Mouse (Mus musculus) hindbrain, embryonic 14.5 days (tissue): ENCODE measurements at regions not wholly inside any gene's neighbourhood (a gene's known extent, or its start where the extent isn't known, plus 50 kb on each side); places are given as distances from the start of the nearest gene placed in this dataset.

Experiments used
- ATAC-seq: fragments of 200-750 bp; cut with Nextera tagmentation; 2 replicates; pipeline ENCODE4 v1.8.0; 2017; ENCODE audit warnings: moderate number of reproducible peaks, mild to moderate bottlenecking, moderate TSS enrichment, moderate library complexity; ENCODE audit not compliant: low FRiP score
- DNase-seq: peaks from one replicate; pipeline ENCODE4 v3.0.0-alpha.2; 2015; ENCODE audit warnings: low spot score
- H3K27ac ChIP-seq: fragments of 300-500 bp; sonication (generic); 2 replicates; pipeline ENCODE4 v1.5.1; 2014; ENCODE audit warnings: mild to moderate bottlenecking, moderate library complexity
- H3K27me3 ChIP-seq: fragments of 300-500 bp; sonication (generic); 2 replicates; pipeline ENCODE4 v1.6.1; 2014; ENCODE audit warnings: mild to moderate bottlenecking, low read length, mixed read lengths; ENCODE audit not compliant: control insufficient read depth, insufficient read depth
- H3K36me3 ChIP-seq: fragments of 300-500 bp; sonication (generic); replicated peaks from 2 replicates; pipeline ENCODE4 v1.6.1; 2014; ENCODE audit not compliant: control insufficient read depth, insufficient read depth
- H3K4me1 ChIP-seq: fragments of 300-500 bp; sonication (generic); replicated peaks from 2 replicates; pipeline ENCODE4 v1.6.1; 2014; ENCODE audit warnings: antibody characterized with exemption, low read length, mixed read lengths; ENCODE audit not compliant: control insufficient read depth, insufficient read depth
- H3K4me2 ChIP-seq: fragments of 300-500 bp; sonication (generic); replicated peaks from 2 replicates; pipeline ENCODE4 v1.6.1; 2014; ENCODE audit warnings: mild to moderate bottlenecking, moderate library complexity
- H3K4me3 ChIP-seq: fragments of 300-500 bp; sonication (generic); replicated peaks from 2 replicates; pipeline ENCODE4 v1.5.1; 2014; ENCODE audit warnings: mild to moderate bottlenecking, low read length
- H3K9ac ChIP-seq: fragments of 300-500 bp; sonication (generic); 2 replicates; pipeline ENCODE4 v1.6.1; 2014
- H3K9me3 ChIP-seq: fragments of 300-500 bp; sonication (generic); 2 replicates; pipeline ENCODE4 v1.6.1; 2016; ENCODE audit warnings: low read length; ENCODE audit not compliant: control insufficient read depth
- WGBS: fragments of 180-500 bp; shearing (Covaris S2); extraction: QIAGEN DNeasy Blood & Tissue Kit; methylation state at CpG from one replicate; pipeline ENCODE4 v1.1.7; 2014; 5-methylcytosine and 5-hydroxymethylcytosine counted together

- H3K4me3 ChIP-seq, result no peak overlapping the region
- H3K4me2 ChIP-seq, result no peak overlapping the region
- H3K9ac ChIP-seq, result no peak overlapping the region
- no peaks in the 10 kb centered on the region for H3K27me3 ChIP-seq
- 89% methylated on average over 3 of the region's 3 CpGs for WGBS
- DNase-seq (no peak), ATAC-seq (no peak)
- H3K9me3 ChIP-seq, result no peaks in the 10 kb centered on the region
- H3K36me3 ChIP-seq, result no peaks in the 10 kb centered on the region
- H3K27ac ChIP-seq, result no peak overlapping the region
- no peaks in the 10 kb centered on the region for H3K4me1 ChIP-seq
Observed at GRCm38 (mm10) chr4:10800780-10801553, 73.3 kb upstream of the 2610301B20Rik start.

- no peak overlapping the region for H3K4me3 ChIP-seq
- no peaks in the 10 kb centered on the region for H3K4me1 ChIP-seq
- H3K9ac ChIP-seq, result no peak overlapping the region
- no peaks in the 10 kb centered on the region for H3K9me3 ChIP-seq
- WGBS, result 20% methylated on average over 1 of the region's 1 CpGs
- H3K4me2 ChIP-seq, result no peak overlapping the region
- H3K27ac ChIP-seq, result no peak overlapping the region
- no peaks in the 10 kb centered on the region for H3K27me3 ChIP-seq
- DNase-seq (no peak), ATAC-seq (no peak)
- H3K36me3 ChIP-seq, result no peaks in the 10 kb centered on the region
Observed at GRCm38 (mm10) chr4:10804735-10805134, 69.6 kb upstream of the 2610301B20Rik start.

DNA sequence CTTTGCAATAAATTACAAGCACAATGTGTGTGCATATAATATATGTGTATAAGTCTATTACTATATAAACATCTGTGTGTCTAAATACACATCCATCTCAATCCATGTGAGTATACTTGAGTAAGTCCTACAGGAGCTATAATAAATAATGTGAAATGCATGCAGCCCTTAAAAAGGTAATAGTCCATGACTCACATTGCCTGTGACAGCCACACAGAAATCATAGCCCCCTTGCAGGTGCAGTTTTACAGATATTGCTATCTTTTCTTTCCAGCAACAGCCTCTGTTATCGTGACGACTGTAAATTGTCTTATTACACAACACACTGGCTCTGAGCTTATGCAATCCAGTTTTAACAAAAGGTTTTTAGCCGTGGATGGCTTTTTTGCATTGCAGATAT is 67.0 kb upstream of the 2610301B20Rik start:
- H3K27me3 ChIP-seq, result no peaks in the 10 kb centered on the region
- H3K4me1 ChIP-seq, result no peaks in the 10 kb centered on the region
- H3K9me3 ChIP-seq, result no peaks in the 10 kb centered on the region
- H3K36me3 ChIP-seq, result no peaks in the 10 kb centered on the region
- H3K4me2 ChIP-seq, result no peak overlapping the region
- no peak for ATAC-seq
- H3K27ac ChIP-seq, result no peak overlapping the region
- WGBS, result 66% methylated on average over 3 of the region's 3 CpGs
- no peak overlapping the region for H3K9ac ChIP-seq
- DNase-seq, result no peak
- H3K4me3 ChIP-seq, result no peak overlapping the region

GRCm38 (mm10) chr4:10812931-10813330 is 61.4 kb upstream of the 2610301B20Rik start:
- H3K27me3 ChIP-seq, result no peaks in the 10 kb centered on the region
- H3K36me3 ChIP-seq, result no peaks in the 10 kb centered on the region
- no peaks in the 10 kb centered on the region for H3K4me1 ChIP-seq
- DNase-seq, result no peak
- no peak overlapping the region for H3K4me2 ChIP-seq
- no peak for ATAC-seq
- WGBS, result 92% methylated on average over 2 of the region's 2 CpGs
- no peak overlapping the region for H3K4me3 ChIP-seq
- no peak overlapping the region for H3K27ac ChIP-seq
- H3K9me3 ChIP-seq, result no peaks in the 10 kb centered on the region
- H3K9ac ChIP-seq, result no peak overlapping the region
